Mouse (Mus musculus) liver (tissue): ENCODE results near the gene Grtp1.
A peak's percentile ranks its signal among the peaks of the same experiment; 100 is the strongest.

ENCODE experiments used
- DNase-seq: peaks from one replicate; pipeline ENCODE4 v3.0.0-alpha.2; 2020; ENCODE audit warnings: mixed read lengths

The Grtp1 gene

DNA sequence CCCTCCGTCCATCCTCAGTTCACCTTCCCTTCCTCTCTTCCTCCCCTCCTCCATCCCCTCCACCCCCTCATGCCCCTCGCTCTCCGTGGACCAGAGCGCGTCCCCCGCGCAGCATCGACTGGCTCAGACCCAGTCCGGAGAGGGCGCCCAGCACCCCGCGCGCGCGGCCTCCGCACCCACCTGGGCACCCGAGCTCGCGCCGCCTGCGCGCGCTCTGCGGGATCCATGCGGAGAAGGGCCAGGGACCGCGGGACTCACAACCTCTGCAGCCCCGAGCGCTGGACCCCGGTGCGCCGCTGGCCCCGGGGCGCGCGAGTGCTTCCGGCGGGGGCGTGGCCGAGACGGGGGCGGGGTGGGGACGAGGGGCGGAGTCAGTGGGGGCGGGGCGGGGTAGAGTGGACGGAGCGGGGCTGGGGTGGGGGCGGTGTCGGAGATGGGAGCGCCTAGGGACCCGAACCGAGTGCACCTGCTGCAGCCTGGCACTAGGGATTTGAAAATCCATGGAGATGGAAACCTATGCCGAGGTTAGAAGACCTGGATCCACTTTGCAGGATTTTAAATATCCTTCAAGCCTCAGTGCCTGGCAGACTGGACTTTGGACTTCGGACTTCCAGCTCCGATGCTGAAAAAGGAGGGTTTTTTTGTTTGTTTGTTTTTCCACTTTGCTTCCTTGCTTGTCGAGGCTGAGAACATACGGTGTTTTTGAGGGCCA is at the start of gene Grtp1:
Grtp1 (minus strand) TSS at position 320 of the 712 bp plus-strand sequence.
- DNase-seq = peak; percentile 88

DNA sequence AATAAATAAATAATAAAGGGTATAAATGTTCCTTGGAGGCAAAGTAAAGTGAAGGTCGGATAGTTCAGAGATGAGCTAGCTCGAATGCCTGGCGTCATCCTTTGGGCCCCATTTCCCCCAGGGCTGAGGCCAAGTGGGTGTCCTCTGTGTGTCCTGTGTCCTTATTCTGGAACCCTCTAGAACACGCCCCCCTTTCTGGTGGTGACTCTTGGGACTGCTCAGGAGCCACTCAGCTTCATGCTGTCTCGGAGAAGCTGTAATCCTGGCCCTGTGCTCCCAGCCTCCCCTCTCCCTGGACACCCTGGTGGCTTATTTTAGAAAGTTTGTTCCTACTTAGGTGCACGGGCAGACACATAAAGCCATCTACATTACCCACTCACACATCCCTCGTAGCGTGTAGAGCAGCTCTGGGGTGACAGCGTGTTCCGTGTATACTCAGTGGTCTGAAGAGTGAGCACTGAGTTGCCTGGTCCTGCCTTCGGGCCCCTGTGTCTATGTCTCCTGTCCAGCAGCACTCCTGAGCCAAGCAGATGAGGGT is 44.0 kb upstream of the Grtp1 start:
- DNase-seq = no peak

DNA sequence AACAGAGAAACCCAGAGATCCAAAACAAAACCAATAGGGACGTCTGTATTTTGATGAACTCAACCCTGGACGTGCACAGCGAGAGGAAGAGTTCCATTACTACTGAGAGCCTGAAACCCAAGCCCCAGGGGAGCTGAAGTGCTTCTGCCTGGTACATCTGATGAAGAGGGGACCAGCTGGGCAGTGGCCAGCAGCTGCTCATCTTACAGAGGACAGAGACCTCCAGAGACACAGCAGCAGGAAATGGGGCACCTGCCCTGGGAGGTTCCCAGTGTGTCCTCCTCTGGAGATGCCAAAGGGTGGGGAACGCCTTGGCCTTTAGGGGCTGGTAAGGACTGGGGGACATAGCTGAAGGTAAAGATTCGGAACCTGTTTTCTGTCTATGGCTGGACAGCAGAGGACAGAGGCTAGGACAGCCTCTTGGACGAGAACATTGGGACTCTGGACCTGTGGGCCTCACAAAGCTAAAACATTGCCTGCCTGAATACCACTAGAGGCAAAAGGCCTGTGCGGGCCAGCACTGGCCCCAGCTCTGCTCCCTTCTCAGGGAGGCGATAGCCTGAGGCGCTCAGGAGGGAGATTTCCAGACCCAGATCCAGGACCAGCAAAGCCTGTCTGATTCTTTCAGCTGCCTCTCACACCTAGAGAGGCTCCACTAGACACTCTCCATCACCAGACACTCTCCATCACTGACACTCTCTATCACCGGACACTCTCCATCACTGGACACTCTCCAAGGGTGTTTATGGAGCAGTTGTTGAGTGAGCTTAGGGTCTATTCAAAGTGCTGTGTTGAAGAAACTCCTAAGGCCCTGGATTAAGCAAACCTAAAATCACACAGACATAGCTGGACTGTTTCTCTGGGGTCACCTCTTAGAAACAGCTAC is 42.8 kb upstream of the Grtp1 start:
- no peak for DNase-seq

DNA sequence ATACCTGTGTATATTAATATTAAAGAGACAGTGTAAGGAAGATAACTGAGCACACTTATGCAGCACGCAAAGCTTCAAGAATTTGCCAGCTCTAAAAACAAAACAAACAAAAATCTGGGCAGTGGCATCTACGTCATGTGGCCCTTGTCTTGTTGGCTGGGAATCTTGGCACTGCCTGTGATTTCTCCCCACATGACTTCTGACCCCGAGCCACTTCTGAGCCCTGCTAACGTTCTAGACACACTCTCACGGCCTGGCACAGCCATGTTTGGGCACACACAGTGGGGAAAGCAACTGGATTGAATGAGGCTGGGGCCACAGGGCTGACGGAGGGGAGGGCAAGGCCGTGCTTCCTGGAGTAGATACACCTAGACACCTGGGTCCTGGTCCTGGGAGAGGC is 40.3 kb upstream of the Grtp1 start:
- no peak for DNase-seq

DNA sequence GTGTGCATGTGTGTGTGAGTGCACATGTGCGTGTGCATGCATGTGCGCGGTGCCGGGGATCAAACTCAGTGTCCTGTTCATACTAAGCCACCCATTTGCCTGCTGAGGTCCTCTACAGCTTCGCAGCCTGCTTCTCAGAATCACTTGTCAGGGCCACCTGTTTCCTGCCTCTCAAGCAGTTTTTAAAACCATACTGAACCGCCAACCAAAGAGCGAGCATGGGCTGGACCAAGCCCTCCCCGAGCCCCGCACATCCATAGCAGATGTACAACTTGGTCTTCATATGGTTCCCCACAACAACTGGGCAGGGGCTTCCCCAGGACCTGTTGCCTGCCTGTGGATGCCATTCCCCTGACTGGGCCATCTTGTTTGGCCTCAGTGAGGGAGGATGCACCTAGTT is 39.6 kb upstream of the Grtp1 start:
- DNase-seq = no peak

DNA sequence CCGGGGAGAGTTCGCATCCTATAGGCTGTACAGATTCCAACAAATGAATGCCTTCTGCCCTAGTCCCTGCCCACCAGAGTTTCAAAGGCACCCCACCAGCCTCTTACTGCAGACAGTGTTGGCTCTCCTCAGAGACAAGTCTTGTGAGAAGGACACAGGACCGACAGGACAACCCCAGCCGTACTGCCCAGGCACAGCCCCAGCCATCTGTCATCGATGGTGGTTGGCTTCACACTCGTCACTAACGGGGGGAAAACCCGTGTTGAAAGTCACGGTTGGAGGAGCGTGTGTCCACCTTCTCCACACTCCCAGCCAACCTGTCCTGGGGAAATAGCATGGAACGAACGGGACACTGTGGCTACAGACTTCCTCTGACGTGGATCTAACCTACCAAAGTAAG is 34.4 kb upstream of the Grtp1 start:
- DNase-seq = no peak

DNA sequence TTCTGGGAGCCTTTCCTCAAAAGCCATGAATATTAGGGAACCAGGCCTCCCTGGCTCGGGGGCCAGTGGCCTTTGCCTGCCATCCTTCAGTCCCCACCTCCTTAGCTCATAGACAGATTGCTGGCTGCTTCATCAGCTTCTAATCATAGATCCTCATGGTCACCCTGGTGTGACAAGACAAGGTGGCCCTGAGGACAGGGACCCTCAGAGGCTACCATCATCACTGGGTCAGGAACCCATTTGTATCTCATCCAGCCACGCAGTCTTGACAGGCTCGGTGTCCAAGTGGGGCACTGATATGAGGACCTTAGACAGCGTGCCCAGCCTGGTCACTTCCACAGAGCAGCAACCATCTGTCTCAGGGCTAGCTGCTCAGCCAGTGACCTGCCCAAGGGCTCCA is 30.1 kb upstream of the Grtp1 start:
- DNase-seq = no peak

DNA sequence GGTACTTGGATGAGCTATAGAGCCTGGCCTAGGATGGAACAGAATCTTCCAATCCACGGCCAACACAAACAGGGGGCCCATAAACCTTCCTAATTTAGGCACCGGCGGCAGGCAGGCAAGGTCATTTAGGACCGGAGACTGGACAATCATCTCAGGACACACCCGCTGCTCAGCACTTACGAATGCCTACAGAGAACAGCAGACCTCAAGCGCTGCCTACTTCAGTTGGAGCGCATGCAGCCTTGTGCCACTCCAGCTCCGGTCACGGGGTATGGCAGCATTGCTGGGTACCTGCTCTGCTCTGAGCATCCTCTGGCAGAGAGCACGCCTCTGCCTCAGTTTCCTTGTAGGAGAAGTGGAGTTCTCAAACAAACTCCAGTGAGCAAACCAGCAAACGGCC is 29.4 kb upstream of the Grtp1 start:
- DNase-seq = no peak

DNA sequence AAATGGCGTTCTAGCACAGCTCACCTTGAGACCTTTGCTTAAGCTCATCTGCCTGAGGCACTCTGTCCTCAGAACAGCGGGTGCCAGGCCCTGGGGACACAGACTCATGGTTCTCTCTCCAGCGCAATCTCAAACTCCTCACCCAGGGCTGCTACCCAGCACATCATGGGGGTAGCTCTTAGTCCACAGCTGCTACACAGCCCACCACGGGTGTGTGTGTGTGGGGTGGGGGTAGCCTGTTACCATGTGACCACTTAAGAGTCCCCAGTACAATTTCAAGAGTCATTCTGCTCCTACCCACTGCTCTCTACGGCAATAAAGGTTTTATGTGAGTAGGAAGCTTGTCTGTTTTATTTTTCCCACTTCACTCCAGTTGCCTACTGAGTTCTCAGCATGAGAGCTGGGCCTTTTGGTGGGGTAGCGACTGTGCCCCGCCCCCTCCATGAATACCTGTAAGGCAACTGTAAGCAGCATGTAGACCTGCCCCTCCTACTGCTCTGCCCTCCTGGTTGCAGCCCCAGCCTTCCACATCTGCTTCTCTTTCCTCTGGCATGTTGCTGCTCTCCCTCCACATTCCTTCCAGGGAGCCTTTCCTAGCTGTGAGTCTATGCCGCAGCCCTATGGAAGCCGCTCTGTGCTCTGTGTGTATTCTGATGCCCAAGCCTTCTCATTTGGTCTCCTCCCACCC is 28.6 kb upstream of the Grtp1 start:
- DNase-seq = no peak

DNA sequence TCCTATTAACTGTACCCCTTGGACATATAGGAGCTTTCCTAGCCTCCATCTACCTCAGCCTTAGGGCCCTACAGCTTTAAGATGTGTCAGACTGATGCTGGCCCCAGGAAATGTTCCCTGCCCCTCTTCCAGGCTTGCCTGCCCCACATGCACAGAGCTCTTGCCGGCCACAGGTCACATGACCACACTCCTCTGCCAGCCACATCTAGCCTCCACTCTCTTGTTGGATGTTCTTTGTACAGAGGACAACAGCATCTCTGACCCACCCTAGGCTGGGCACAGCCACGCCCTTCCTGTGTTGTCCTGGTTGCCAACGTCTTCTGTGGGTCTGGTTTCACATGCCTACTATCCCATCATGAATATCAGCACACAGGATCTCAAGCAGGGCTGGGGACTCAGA is 26.8 kb upstream of the Grtp1 start:
- no peak for DNase-seq

DNA sequence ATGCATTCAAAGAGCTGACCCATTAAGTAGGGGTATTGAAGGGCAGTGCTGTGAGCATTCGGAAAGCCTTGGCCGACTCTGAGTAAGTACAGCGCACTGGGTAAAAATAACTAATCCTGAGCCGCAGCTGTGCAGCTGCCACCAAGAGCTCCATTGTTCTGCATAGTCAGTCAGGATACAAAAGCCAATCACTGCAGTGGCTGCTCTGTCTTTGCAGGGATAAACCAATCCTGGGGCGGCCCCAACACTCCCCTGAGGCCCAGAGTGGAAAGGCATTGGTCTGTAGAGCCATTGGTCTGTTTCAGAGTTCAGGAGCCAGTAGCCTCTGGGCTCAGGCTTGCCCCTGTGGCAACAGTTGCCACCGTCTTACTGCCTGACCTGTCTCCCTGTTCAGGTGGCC is 25.9 kb upstream of the Grtp1 start:
- DNase-seq = no peak

DNA sequence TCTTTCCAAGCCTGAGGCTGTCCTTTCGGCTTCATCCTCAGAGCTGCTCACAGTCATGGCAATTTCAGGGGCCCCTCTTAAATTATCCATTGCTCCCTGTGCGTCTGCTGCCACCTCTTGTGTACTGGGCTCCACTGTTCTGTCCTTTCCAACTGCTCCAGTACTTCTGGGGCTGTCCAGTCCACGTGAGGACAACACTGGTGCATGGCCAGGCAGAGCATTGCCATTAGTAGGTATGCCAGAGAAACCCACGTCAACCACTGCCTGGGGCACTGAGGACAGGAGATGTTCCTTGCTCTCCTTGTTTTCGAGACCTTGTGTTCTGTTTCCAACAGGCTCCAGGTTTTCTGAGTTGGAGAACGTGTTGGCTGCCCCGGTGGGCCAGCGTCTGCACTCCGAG is 24.0 kb upstream of the Grtp1 start:
- DNase-seq = no peak

DNA sequence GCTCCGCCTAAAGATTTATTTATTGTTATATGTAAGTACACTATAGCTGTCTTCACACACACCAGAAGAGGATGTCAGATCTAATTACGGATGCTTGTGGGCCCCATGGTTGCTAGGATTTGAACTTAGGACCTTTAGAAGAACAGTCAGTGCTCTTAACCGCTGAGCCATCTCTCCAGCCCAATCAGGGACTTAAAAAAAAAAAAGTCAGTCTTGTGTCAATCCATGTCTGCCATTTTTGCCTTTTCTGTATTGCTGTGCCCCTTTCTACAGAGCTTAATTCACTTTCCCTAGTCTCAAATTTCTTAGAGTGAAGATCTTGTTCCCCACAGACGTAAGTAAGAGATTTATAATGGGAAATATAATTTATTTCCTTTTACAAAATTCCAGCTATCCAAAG is 18.0 kb upstream of the Grtp1 start:
- DNase-seq = no peak

DNA sequence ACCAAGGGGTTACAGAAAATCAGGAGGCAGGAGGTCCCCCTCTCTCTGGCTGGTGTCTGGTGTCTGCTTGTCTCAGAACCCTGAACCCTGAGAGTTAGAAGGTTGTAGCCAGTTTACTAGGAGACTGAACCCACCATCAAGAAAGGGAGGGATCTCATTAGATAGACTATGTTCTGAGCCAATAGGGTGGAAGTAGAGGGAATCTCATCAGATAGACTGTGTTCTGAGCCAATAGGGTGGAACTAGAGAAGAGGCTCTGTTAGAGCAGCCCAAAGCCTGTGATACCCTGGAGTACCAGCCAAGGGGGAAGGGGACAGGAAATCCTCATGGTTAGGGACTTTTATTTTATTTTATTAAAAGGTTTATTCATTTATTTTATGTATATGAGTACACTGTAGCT is 17.6 kb upstream of the Grtp1 start:
- no peak for DNase-seq

DNA sequence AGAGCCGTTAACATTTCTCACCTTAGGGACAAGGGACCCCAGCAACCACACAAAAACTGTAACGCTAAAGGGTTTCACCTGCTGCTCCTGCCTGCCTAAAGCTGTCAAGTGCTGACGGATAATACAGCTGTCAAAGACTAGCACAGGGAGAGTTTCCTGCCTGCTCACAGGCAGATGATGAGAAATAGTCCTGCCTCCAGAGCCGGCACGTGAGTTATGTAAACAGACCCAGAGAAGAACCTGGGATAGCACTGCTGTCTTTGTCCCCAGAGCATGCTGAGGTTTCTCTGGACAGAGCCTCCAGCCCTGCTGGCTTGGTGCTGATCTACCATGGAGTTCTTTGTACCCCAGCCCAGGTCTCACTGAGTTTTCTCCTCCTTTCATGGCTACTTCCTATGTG is 16.7 kb upstream of the Grtp1 start:
- DNase-seq = no peak

DNA sequence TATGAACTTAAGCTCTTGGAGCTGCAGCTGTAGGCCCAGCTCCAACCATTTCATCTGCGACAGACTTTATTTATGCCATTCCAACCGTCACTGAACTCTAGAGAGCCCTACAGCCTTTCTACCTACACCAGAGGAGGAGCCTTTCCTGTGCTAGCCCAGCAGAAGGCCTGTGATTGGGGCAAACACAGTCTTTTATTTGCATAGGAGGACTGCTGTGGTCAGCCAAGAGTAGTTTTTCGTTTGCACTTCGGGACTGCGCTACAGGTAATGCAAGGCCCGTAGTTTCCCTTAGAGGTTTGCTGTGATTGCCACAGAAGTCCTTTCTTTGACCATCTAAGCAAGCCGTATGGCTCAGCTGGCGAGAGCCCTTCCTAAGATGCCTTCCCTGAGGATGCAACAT is 16.0 kb upstream of the Grtp1 start:
- DNase-seq = no peak

DNA sequence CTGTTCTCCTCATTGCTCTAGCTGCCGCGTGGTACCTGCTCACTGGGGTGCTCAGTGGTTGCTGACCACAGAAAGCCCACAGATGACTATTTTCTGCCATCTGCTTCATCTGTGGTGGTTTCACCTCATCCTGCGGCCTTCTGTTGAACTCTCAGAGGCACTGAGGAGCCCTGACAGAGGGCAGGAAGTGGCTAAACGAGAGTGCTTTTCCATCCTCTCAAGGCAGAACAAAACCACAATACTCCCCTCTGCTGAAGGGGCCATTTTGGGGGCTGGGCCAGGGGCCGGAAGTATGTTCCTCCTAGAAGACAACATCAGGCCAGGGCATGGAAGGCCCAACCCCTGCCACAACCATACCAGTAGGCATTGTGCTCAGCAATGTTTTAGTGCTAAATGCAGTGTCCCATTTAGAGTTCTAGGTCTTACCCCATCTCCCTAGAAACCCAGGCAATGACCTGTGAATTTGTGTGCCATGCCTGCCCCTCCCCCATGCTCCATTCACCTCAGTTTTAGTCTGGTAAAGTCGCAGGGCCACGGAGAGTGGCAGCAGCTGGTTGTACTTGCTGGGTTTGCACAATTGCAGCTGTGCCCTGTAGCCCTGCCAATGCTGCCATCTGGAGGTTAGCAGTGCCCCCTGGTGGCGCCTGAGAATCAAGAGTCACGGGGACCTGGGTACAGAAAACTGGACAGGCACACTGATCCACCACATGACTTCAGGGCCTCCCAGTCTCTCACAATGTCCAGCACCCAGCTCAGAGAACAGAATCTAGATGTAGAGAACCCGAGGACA is 13.3 kb upstream of the Grtp1 start:
- peak; percentile 89 for DNase-seq

DNA sequence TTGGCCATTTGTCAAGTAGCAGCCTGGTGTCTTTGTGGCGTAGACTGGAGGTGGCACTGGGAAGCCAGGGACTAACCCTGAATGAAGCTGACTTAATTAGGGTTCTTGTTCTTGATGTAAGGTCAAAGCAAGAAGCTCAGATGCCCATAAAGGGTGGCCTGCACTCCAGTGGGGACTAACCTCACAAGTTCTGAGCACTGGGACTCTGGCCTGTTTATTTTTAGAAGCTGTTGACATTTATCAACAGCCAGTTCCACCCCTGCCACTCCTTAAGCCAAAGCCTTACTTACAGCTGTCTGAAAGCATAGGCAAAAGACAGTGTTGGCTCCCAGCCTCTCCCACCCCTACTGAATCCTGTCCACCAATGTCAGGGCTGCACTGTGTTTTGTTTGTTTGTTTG is 9.3 kb upstream of the Grtp1 start:
- DNase-seq = peak; percentile 26

DNA sequence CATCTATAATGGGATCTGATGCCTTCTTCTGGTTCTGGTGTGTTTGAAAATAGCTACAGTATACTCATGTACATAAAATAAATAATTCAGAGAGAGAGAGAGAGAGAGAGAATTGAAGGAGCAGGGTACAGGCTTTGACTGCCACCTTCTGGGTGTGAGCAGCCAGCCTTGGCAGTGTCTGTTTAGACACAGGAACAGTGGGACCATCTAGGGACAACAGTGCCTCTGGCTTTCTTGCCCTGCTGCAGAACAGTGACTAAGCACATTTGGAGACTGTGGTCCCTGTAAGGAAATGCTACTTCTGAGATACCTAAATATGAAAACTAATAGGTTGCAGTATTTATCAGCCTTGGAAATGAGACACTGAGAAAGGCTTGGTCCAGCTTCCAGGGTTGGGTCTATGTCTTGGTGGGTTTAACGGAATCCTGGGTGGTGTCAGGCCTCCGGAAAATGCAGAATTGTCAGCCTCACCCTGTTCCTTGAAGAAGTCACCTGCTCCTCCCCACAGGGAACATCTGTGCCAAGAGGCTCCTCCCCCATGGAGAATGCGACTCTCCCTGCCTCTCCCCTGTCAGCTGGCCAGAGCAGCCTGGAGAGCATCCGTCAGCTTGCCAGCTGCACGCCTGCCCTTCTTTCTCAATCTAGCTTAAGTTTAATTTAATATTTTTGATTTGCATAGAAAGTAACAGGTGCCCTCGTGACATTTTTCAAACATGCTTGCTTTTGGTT is 8.4 kb upstream of the Grtp1 start:
- peak; percentile 80 for DNase-seq

DNA sequence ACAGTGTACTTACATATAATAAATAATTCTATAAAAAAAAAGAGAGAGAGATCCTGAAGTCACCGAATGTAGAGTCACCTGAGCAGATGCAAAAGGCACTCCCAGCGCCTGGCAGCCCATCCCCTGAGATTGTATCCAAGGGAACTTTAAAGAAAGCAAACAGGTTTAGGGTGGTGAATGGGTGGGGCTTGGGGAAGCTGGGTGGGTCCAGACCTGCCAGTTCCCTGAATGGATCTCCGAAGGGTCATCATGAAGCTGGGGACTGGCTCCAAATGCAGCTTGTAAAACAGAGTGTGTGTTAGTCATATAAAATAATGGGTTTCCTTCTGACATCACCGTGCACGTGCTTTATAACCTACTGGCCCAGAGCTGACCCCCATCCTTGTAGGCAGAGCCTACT is 5.9 kb upstream of the Grtp1 start:
- peak; percentile 69 for DNase-seq

DNA sequence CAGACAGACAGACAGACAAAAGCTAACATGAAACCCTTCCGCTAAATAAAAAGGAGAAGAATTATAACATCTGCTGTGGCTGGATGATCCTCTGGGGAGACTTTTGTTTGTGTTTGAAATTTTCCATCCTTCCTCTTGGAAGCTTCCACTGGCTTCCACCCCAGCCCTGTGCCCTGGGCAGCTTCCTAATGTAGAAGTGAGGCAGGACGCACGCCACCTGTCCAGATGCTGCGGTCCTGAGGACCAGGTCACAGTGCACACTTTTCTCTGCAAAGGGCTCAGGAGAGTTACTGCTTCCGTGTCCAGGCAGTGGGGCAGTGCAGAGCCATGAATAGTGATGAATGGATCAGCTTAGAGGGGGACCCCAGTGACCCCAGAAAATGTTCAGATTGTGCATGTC is 4.9 kb upstream of the Grtp1 start:
- no peak for DNase-seq
